Mouse (Mus musculus) adrenal gland, adult 18-20 months (tissue): Measurements from ENCODE around the gene Kif9. TPM values are rescaled to one million over a fixed set of nuclear protein-coding genes. Genes with fewer than 3 reads are reported as not detected.

Experiments used
- DNase-seq, 2 experiments: peaks; one replicate each; pipeline ENCODE4 v3.0.0; 2021 to 2022; ENCODE audit warnings: low spot score in 2 of 2
- total RNA-seq, 2 experiments: library from RNA; stranded (reverse); gene quantifications; 1 replicate in 1 of 2; 2 replicates in 1 of 2; pipeline ENCODE4 v1.2.3; 2021

Gene Kif9
- total RNA-seq, 2 experiments from 2014 or later, result 1.4 to 1.8 TPM

GRCm38 (mm10) chr9:110525737-110526136 is 49.0 kb downstream of the Kif9 start:
- DNase-seq, result no peak

GRCm38 (mm10) chr9:110529002-110529737 is 52.4 kb downstream of the Kif9 start:
- no peak for DNase-seq

GRCm38 (mm10) chr9:110530650-110531049 is 53.9 kb downstream of the Kif9 start:
- DNase-seq, result no peak

- DNase-seq, result no peak
Measured at GRCm38 (mm10) chr9:110531151-110531791, 54.5 kb downstream of the Kif9 start.

GRCm38 (mm10) chr9:110531914-110532489 is 55.2 kb downstream of the Kif9 start:
- peak; percentile 90 for DNase-seq

GRCm38 (mm10) chr9:110532538-110533291 is 56.0 kb downstream of the Kif9 start, which contains the start of gene Setd2:
Gene Setd2, plus strand, starts transcription at chr9:110532597.
- DNase-seq, result peak; percentile 72 to 77

GRCm38 (mm10) chr9:110533645-110534044 is 56.9 kb downstream of the Kif9 start:
- DNase-seq, result no peak

GRCm38 (mm10) chr9:110535114-110535513 is 58.4 kb downstream of the Kif9 start:
- DNase-seq, result no peak

- no peak for DNase-seq
Measured at GRCm38 (mm10) chr9:110536636-110537035, 59.9 kb downstream of the Kif9 start.

GRCm38 (mm10) chr9:110538511-110538910 is 61.8 kb downstream of the Kif9 start:
- DNase-seq, result no peak

GRCm38 (mm10) chr9:110541988-110542387 is 65.2 kb downstream of the Kif9 start:
- DNase-seq, result no peak

GRCm38 (mm10) chr9:110548261-110548660 is 71.5 kb downstream of the Kif9 start:
- DNase-seq, result no peak

GRCm38 (mm10) chr9:110568309-110568708 is 91.6 kb downstream of the Kif9 start:
- no peak for DNase-seq

Other genes with a start within 250 kb of the Kif9 start
- gene Cspg5, start 233.2 kb upstream of the Kif9 start, total RNA-seq, result 10 to 100 TPM; 13.3 to 22.4 TPM
- 1 to 10 TPM; 6.1 to 7.7 TPM for gene Elp6, start 171.8 kb upstream of the Kif9 start, total RNA-seq
- gene Scap, start 143.7 kb upstream of the Kif9 start, total RNA-seq, result 100 to 1,000 TPM in 1 of 2 experiments, 10 to 100 TPM in 1; 63.2 to 118 TPM
- gene Ptpn23, start 68.7 kb upstream of the Kif9 start, total RNA-seq, result 10 to 100 TPM; 67.2 to 70.7 TPM
- gene Ngp, start 57.2 kb upstream of the Kif9 start, total RNA-seq, result not detected
- 10 to 100 TPM; 12.8 to 15.3 TPM for gene Klhl18, start 264 bp upstream of the Kif9 start, total RNA-seq
- 10 to 100 TPM; 52.4 to 65.0 TPM for gene Setd2, start 55.6 kb downstream of the Kif9 start, total RNA-seq
- 10 to 100 TPM; 11.0 to 14.0 TPM for gene Nradd, start 147.5 kb downstream of the Kif9 start, total RNA-seq
- 1 to 10 TPM; 8.5 to 9.8 TPM for gene Nbeal2, start 177.2 kb downstream of the Kif9 start, total RNA-seq
- gene Ccdc12, start 179.5 kb downstream of the Kif9 start, total RNA-seq, result 10 to 100 TPM; 49.6 to 52.2 TPM